Mouse (Mus musculus) layer of hippocampus, adult 8-10 months (tissue): Measurements from ENCODE around the gene Olfr1137. TPM values are rescaled to one million over a fixed set of nuclear protein-coding genes. Genes with fewer than 3 reads are reported as not detected.

Experiments
- DNase-seq, 2 experiments: peaks; one replicate each; pipeline ENCODE4 v3.0.0; 2022; ENCODE audit warnings: low spot score in 2 of 2
- total RNA-seq, 4 experiments: library from RNA; stranded (reverse); gene quantifications; 2 replicates each; pipeline ENCODE4 v1.2.4; 2022

Gene Olfr1137
- not detected for total RNA-seq

- DNase-seq, result no peak
Measured at GRCm38 (mm10) chr2:87713079-87713478, at the start of gene Olfr1137. Olfr1137 (minus strand) TSS chr2:87713179.

- no peak for DNase-seq
Measured at GRCm38 (mm10) chr2:87753891-87754290, 40.9 kb upstream of the Olfr1137 start, which contains the start of gene Olfr1141. Olfr1141 (minus strand) TSS chr2:87753991.

DNA sequence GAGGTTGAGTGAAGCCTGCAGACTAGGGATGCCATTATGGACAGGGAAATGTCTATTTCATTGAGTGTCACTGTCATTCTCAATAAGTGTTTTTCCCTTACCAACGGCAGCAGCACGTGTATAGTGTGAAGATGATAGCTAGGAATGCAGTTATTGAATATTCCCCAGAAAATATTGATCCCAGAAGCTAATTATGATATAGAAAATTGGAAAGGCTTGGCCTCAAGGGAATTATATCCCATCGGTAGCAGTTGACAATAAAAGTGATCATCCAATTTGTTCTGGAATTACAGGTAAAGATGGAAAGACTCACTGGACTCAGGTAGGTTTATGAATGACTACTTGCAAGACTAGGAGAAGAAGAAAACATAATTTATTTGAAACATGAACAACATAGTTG is 30.5 kb upstream of the Olfr1137 start, which contains the start of gene Olfr1140:
Olfr1140 (plus strand) TSS at position 301 of the 400 bp plus-strand sequence.
- no peak for DNase-seq

GRCm38 (mm10) chr2:87739878-87740277 is 26.9 kb upstream of the Olfr1137 start, which contains the start of gene Olfr1138:
Olfr1138 (minus strand) TSS chr2:87739978.
- DNase-seq, result no peak

DNA sequence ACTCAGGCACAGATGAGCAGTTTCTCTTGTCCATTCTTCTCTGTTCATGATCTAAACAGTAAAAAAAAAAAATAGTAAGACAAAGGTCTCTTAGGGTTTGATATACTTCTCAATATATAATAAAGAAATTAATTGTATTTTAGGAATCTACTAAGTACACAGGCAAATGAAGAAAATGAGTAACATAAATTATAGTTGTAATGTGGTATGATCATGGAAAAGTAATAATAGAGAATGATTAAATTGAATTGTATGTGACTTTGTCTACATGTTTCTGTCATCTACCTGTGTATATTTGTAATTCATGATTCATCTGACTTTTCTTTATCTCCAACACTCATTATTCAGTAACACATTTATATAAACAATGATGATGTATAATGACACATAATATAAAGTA is 19.1 kb downstream of the Olfr1137 start, which contains the start of gene Olfr1136:
Olfr1136 (minus strand) TSS at position 101 of the 400 bp plus-strand sequence.
- no peak for DNase-seq

DNA sequence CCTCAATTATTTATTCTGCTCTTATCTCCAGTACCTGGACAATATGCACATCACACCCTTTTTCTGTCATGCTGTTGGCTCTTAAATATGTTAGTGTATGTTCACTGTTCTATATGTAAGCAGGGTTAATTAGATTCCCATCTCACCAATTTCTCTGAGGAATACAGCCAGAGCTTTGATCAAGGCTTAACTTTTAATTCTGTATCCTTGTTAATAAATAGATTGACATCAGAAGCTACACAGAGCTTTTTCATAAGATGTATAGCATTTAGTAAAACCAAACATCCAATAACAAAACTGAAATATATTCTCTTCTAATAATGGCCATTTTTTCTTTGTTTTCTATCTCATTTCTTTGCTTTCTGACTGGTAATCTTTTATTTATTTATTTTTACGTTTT is 39.4 kb downstream of the Olfr1137 start, which contains the start of gene Olfr1135:
Olfr1135 (minus strand) TSS at position 101 of the 400 bp plus-strand sequence.
- DNase-seq, result no peak

Other genes with a start within 250 kb of the Olfr1137 start
- gene Pramel7, start 216.1 kb downstream of the Olfr1137 start, total RNA-seq, result not detected
- not detected for gene Pramel6, start 206.6 kb downstream of the Olfr1137 start, total RNA-seq
- gene Olfr153, start 181.4 kb downstream of the Olfr1137 start, total RNA-seq, result under 1 TPM in 2 of 4 experiments, not detected in 2; 0.33 to 0.49 TPM
- gene Olfr1128, start 167.6 kb downstream of the Olfr1137 start, total RNA-seq, result not detected
- not detected for gene Olfr1129, start 139.3 kb downstream of the Olfr1137 start, total RNA-seq
- not detected for gene Olfr1130, start 107.0 kb downstream of the Olfr1137 start, total RNA-seq
- not detected for gene Olfr1131, start 86.1 kb downstream of the Olfr1137 start, total RNA-seq
- gene Olfr1132, start 75.6 kb downstream of the Olfr1137 start, total RNA-seq, result not detected
- not detected for gene Olfr1133, start 65.8 kb downstream of the Olfr1137 start, total RNA-seq
- gene Olfr1134, start 54.7 kb downstream of the Olfr1137 start, total RNA-seq, result not detected
- gene Olfr1135, start 39.5 kb downstream of the Olfr1137 start, total RNA-seq, result not detected
- gene Olfr1136, start 19.2 kb downstream of the Olfr1137 start, total RNA-seq, result not detected
- gene Olfr1138, start 26.8 kb upstream of the Olfr1137 start, total RNA-seq, result not detected
- gene Olfr1140, start 30.6 kb upstream of the Olfr1137 start, total RNA-seq, result not detected
- not detected for gene Olfr1141, start 40.8 kb upstream of the Olfr1137 start, total RNA-seq
- gene Olfr152, start 66.3 kb upstream of the Olfr1137 start, total RNA-seq, result not detected
- gene Olfr1143, start 87.4 kb upstream of the Olfr1137 start, total RNA-seq, result not detected
- gene Olfr1145, start 96.6 kb upstream of the Olfr1137 start, total RNA-seq, result not detected
- gene Olfr1148, start 117.4 kb upstream of the Olfr1137 start, total RNA-seq, result not detected
- gene Olfr1150-ps1, start 130.8 kb upstream of the Olfr1137 start, total RNA-seq, result not detected
- not detected for gene Olfr1151, start 142.7 kb upstream of the Olfr1137 start, total RNA-seq
- gene Olfr1152, start 153.3 kb upstream of the Olfr1137 start, total RNA-seq, result not detected
- not detected for gene Olfr1153, start 181.8 kb upstream of the Olfr1137 start, total RNA-seq
- gene Olfr1154, start 192.0 kb upstream of the Olfr1137 start, total RNA-seq, result not detected
- not detected for gene Olfr1155, start 232.0 kb upstream of the Olfr1137 start, total RNA-seq
- not detected for gene Olfr1156, start 239.9 kb upstream of the Olfr1137 start, total RNA-seq